Comparison of ENCODE assay signal across 18 mouse cellular contexts in the genomic region with DNA sequence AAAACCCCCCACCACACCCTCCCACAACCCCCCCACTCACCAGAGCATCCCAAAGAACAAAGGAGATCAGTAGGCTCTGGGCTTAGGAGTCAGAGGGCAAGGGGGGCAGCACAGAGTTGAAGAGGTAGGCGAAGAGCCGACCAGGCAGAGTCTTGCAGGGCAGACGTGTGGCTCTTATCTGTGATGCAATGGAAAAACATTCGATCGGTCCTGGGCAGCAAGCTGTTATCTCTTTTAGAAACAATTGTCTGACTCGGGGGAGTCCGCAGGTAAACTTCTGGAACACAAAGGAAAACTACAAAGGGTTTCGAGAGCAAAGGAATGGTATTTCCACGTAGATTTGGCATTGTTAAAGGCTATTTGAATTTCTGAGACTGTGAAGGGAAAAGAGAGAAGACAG. TPM values are rescaled to one million over a fixed set of nuclear protein-coding genes. Genes with fewer than 3 reads are reported as not detected.
A peak's percentile ranks its signal among the peaks of the same experiment; 100 is the strongest.
DNase-seq lines count a peak whose midpoint lies in the region; ATAC-seq and TF ChIP-seq lines count a peak whose summit lies in the region.
"Had no signal": no experiment of that assay in that cellular context is flagged by ENCODE, and none has a peak within 500 bp of the region (broad histone marks: within the 10 kb centered on the region; RNA-seq: fewer than 3 reads in every experiment).

No protein-coding gene starts in this region.

- TF ChIP-seq CTCF in gastrocnemius, adult 2 months (IDR thresholded peaks at IDR 0.05), result no peak

- no peaks in the 10 kb centered on the region for H3K9me3 ChIP-seq in heart, embryonic 12.5 days (replicated peaks)
- H3K9me3 ChIP-seq in midbrain, embryonic 10.5 days (replicated peaks), result no peaks in the 10 kb centered on the region
- no peaks in the 10 kb centered on the region for H3K9me3 ChIP-seq in midbrain, embryonic 16.5 days (replicated peaks; ENCODE audit: control insufficient read depth, low read length, poor library complexity, severe bottlenecking)
- H3K9me3 ChIP-seq: embryonic facial prominence, embryonic 13.5 days; limb, embryonic 12.5 days; stomach, embryonic 15.5 days had no signal

- no peak for DNase-seq in heart, postnatal 36 days
- no peak for DNase-seq in midbrain, embryonic 10.5 days (ENCODE audit: low spot score)
- peak; percentile 20 for DNase-seq in embryo, embryonic 11 days
- DNase-seq in gastrocnemius, adult 2 months, result no peak
- DNase-seq in lung, adult 18-20 months, result no peak
- DNase-seq: adrenal gland, adult 8-10 months; cerebellum, adult 11-12 months; cerebellum, postnatal 36 days; kidney, adult 8-10 months; kidney, postnatal 25 days; thymus, adult 2 months had no signal

- intact Hi-C loops in heart, postnatal 36 days (cut with DNase I), result no loop called here
- intact Hi-C loops in gastrocnemius, adult 2 months (cut with DNase I), result no loop called here

- no peaks in the 10 kb centered on the region for H3K27me3 ChIP-seq in heart, embryonic 12.5 days (replicated peaks)
- peaks cover 5% of the 10 kb centered on the region; the same call in 1 of the 2 replicates for H3K27me3 ChIP-seq in midbrain, embryonic 10.5 days (ENCODE audit: low read depth, poor library complexity, severe bottlenecking)
- H3K27me3 ChIP-seq in midbrain, embryonic 16.5 days (ENCODE audit: control insufficient read depth, insufficient read depth, low read depth, low read length), result no peaks in the 10 kb centered on the region
- H3K27me3 ChIP-seq: limb, embryonic 12.5 days; stomach, embryonic 15.5 days had no signal

- H3K4me1 ChIP-seq in heart, embryonic 12.5 days (replicated peaks), result peaks cover 14% of the 10 kb centered on the region
- peaks cover 20% of the 10 kb centered on the region for H3K4me1 ChIP-seq in midbrain, embryonic 10.5 days
- H3K4me1 ChIP-seq in midbrain, embryonic 16.5 days (ENCODE audit: control insufficient read depth, insufficient read depth, low read length), result no peaks in the 10 kb centered on the region
- H3K4me1 ChIP-seq: embryonic facial prominence, embryonic 13.5 days; stomach, embryonic 15.5 days had no signal

- no peak overlapping the region for H3K9ac ChIP-seq in heart, embryonic 12.5 days
- H3K9ac ChIP-seq in midbrain, embryonic 16.5 days (ENCODE audit: low read depth, low read length), result no peak overlapping the region
- H3K9ac ChIP-seq: embryonic facial prominence, embryonic 13.5 days; limb, embryonic 12.5 days; stomach, embryonic 15.5 days had no signal

- H3K36me3 ChIP-seq in heart, embryonic 12.5 days, result no peaks in the 10 kb centered on the region
- H3K36me3 ChIP-seq in midbrain, embryonic 10.5 days, result no peaks in the 10 kb centered on the region
- H3K36me3 ChIP-seq in midbrain, embryonic 16.5 days (ENCODE audit: control insufficient read depth, insufficient read depth, low read length), result no peaks in the 10 kb centered on the region
- H3K36me3 ChIP-seq: embryonic facial prominence, embryonic 13.5 days; limb, embryonic 12.5 days; stomach, embryonic 15.5 days had no signal

- H3K4me2 ChIP-seq in heart, embryonic 12.5 days, result peak overlapping the region; percentile 42
- H3K4me2 ChIP-seq in midbrain, embryonic 16.5 days (ENCODE audit: low read length), result no peak overlapping the region
- H3K4me2 ChIP-seq: embryonic facial prominence, embryonic 13.5 days; limb, embryonic 12.5 days; stomach, embryonic 15.5 days had no signal

- no peak overlapping the region for H3K27ac ChIP-seq in heart, embryonic 12.5 days (ENCODE audit: poor library complexity, severe bottlenecking)
- peak overlapping the region; percentile 13; the same call in 1 of the 2 replicates for H3K27ac ChIP-seq in midbrain, embryonic 10.5 days (replicated peaks)
- no peak overlapping the region for H3K27ac ChIP-seq in midbrain, embryonic 16.5 days (ENCODE audit: low read length)
- H3K27ac ChIP-seq in gastrocnemius, adult 2 months, result no peak overlapping the region
- H3K27ac ChIP-seq: embryonic facial prominence, embryonic 13.5 days; hindbrain, postnatal 0 days; limb, embryonic 12.5 days; stomach, embryonic 15.5 days had no signal

- peak overlapping the region; percentile 6; the same call in 1 of the 2 replicates for H3K4me3 ChIP-seq in heart, embryonic 12.5 days
- H3K4me3 ChIP-seq in midbrain, embryonic 10.5 days, result 0 out of 2 replicates have a peak overlapping the region, but pooled peaks have one; percentile 3
- H3K4me3 ChIP-seq in midbrain, embryonic 16.5 days (ENCODE audit: low read depth, low read length), result no peak overlapping the region
- no peak overlapping the region for H3K4me3 ChIP-seq in gastrocnemius, adult 2 months
- H3K4me3 ChIP-seq: embryonic facial prominence, embryonic 13.5 days; limb, embryonic 12.5 days; stomach, embryonic 15.5 days had no signal

- 3% methylated on average over 9 of the region's 9 CpGs for WGBS in heart, embryonic 12.5 days
- 2% methylated on average over 9 of the region's 9 CpGs for WGBS in midbrain, embryonic 10.5 days
- 3% methylated on average over 9 of the region's 9 CpGs for WGBS in midbrain, embryonic 16.5 days

- ATAC-seq in heart, embryonic 12.5 days (ENCODE audit: insufficient number of reproducible peaks, low FRiP score), result peak; percentile 75; the same call in 1 of the 2 replicates
- ATAC-seq in midbrain, embryonic 16.5 days, result no peak
- no peak for ATAC-seq in erythroblast, adult 5-6 weeks (replicated peaks; ENCODE audit: low FRiP score, poor library complexity, severe bottlenecking)
- ATAC-seq: hindbrain, postnatal 0 days had no signal

RNA-seq across cellular contexts. Expression of a gene that starts 35.5 kb away (rescaled TPM):
- 27.8 and 30.4 TPM in 2 replicates for polyA plus RNA-seq in heart, embryonic 12.5 days (2016; fragmentation: Nextera tagmentation; extraction: Ambion mirVana)
- total RNA-seq in heart, postnatal 36 days (2021), result 10 to 100 TPM; 61.4 to 87.8 TPM
- 10.5 and 11.1 TPM in 2 replicates for polyA plus RNA-seq in midbrain, embryonic 10.5 days (2016; fragmentation: Nextera tagmentation; extraction: Ambion mirVana)
- polyA plus RNA-seq in midbrain, embryonic 16.5 days (2015; fragmentation: Nextera tagmentation; extraction: Ambion mirVana), result 13.6 and 14.0 TPM in 2 replicates
- total RNA-seq in gastrocnemius, adult 2 months (2021), result 10 to 100 TPM; 32.7 to 42.2 TPM
- 0.63 and 0.77 TPM in 2 replicates for total RNA-seq in erythroblast, adult 5-6 weeks (2015; ENCODE audit: low replicate concordance)
- 0.68 and 0.98 TPM in 2 replicates for total RNA-seq in erythroblast, adult 5-6 weeks (2017; ENCODE audit: low replicate concordance)

Comparison
In these comparisons a context has a peak if more than half of its experiments do, and no peak if none do; other contexts are left out.
1. H3K4me3 ChIP-seq: peak in heart, embryonic 12.5 days (single experiment) and midbrain, embryonic 10.5 days (single experiment); none in midbrain, embryonic 16.5 days (single experiment) and gastrocnemius, adult 2 months (single experiment).
2. RNA of a gene that starts 35.5 kb away (total RNA-seq): 61.4 to 87.8 TPM in heart, postnatal 36 days and 32.7 to 42.2 TPM in gastrocnemius, adult 2 months; 0.63 to 0.98 TPM in erythroblast, adult 5-6 weeks; every median in the first group is over 10 times any median in the second.